Mouse (Mus musculus): ENCODE results near the gene Gm49396.

DNA sequence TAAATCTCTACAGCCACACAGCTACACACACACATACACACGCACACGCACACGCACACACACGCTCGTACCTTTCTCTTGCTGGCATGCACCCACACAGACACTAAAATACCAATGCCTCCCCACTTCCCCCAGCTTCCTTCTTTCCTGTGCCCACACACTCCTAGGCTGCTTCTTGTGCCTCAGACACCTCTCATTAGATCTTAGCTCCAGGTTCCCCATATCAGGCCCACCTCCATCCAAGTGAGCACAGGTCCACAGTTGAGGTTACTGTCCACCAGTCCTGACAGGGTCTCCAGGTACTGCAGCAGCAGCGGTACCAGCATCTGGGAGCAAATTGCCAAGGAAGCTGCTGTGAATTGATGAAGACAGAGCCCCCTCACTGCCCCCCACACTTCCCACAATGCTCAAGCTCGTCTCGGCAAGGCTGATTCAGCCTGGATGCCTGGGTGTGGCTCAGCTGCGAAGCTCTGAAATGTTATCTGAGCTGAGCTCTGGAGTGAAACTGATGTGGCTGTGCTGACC lies 31.8 kb upstream of the Gm49396 start:
- TF ChIP-seq CTCF (IDR thresholded peaks at IDR 0.05; ENCODE audit: low read depth, low read length) (no peak), POLR2A (IDR thresholded peaks at IDR 0.05; ENCODE audit: borderline replicate concordance, low read depth, low read length) (no peak)
